Mouse (Mus musculus) bone marrow macrophage, adult 2 months (primary cell): ENCODE results near the gene Dhdh. TPM values are rescaled to one million over a fixed set of nuclear protein-coding genes. Genes with fewer than 3 reads are reported as not detected.
A peak's percentile ranks its signal among the peaks of the same experiment; 100 is the strongest.
"Not testable (repeated sequence)": the region's sequence is repeated elsewhere in the genome, so short reads cannot be mapped to it uniquely, and the experiment has no call there.

Source experiments
- H3K27ac ChIP-seq: 2 replicates; pipeline ENCODE4 v1.5.1; 2012; ENCODE audit warnings: low read depth, low read length; ENCODE audit not compliant: insufficient read depth
- H3K4me1 ChIP-seq: 2 replicates; pipeline ENCODE4 v1.6.1; 2012; ENCODE audit warnings: low read length; ENCODE audit not compliant: control insufficient read depth, insufficient read depth
- H3K4me3 ChIP-seq: 2 replicates; pipeline ENCODE4 v1.5.1; 2012; ENCODE audit warnings: mild to moderate bottlenecking, low read length, moderate library complexity; ENCODE audit not compliant: insufficient read depth
- CTCF ChIP-seq: IDR thresholded peaks from 2 replicates; pipeline ENCODE4 v1.5.1; 2012; ENCODE audit warnings: low read depth, mild to moderate bottlenecking, low read length, moderate library complexity
- POLR2A ChIP-seq: IDR thresholded peaks from 2 replicates; pipeline ENCODE4 v1.6.1; 2012; ENCODE audit warnings: mild to moderate bottlenecking, low read depth, low read length, borderline replicate concordance
- polyA plus RNA-seq: library from polyadenylated mRNA; stranded (reverse); fragments of >200 nt; gene quantifications from 2 replicates; pipeline ENCODE4 v1.2.4, GENCODE M21; 2012; ENCODE audit not compliant: missing spikeins, insufficient read depth, insufficient read length

Dhdh gene
- polyA plus RNA-seq, 1 experiment: 22.0 TPM

DNA sequence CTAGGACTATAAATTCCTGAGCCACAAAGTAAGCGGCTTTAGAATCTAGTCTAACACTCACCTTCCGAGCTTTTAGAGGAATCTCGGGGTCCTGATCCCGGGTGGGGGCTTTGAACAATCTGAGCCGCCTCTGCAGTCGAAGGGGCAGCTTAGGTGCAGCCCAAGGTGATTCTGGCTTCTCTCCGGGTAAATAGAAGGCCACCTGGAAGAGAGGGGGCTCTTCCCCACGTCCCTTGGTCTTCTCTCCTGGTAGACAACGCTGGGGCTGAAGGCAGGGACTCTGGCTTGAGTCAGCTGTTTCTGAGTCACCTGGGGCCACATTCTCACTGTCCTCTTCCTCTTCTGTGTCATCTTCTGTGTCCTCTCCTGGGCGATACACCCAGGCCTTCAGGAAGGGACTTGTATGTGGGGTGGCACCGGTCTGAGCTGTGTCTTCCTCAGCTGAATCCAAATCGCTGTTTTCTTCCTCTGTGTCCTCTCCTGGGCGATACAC, 35.1 kb upstream of the Dhdh start:
- Histone ChIP-seq H3K27ac (peak overlapping the region; percentile 12), H3K4me3 (peak overlapping the region; percentile 52), H3K4me1 (peaks cover 19% of the 10 kb centered on the region)
- TF ChIP-seq CTCF (no peak), POLR2A (no peak)

DNA sequence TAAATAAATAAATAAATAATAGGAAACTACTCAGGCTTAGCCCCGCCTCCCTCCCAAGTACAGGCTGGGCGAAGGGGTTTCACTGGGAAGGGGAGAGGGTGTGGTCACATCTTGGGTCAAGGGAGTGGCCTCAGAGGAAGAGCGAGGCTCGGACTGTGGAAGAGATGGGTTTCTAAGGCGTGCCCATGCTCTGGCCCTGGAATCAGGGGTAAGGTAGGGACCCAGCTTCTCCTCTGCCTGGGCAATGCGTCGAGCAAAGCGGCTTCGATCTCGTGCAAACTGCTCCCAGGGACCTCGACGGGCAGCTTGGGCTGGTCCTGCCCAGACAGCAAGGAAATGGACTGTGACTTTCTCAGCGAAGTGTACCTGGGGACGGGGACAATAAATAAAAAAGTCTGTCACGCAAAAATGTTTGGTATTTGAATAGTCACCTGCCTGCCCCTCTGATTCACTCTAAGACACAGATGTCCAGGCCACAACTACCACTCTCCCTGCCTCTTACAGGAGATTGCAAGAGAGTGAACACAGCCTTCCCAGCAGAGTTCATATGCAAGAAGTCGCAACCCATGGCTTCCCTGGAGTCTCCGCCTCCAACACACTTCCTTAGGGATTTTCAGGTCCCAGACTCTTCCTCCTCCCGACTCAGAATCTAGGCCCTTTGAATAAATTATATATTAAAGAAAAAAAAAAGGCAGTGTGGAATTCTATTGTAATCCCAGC, 34.5 kb upstream of the Dhdh start:
- H3K4me1 ChIP-seq: peaks cover 15% of the 10 kb centered on the region
- peak overlapping the region; percentile 52 for H3K4me3 ChIP-seq
- TF ChIP-seq POLR2A (no peak), CTCF (no peak)
- peak overlapping the region; percentile 12; the same call in 1 of the 2 replicates for H3K27ac ChIP-seq

DNA sequence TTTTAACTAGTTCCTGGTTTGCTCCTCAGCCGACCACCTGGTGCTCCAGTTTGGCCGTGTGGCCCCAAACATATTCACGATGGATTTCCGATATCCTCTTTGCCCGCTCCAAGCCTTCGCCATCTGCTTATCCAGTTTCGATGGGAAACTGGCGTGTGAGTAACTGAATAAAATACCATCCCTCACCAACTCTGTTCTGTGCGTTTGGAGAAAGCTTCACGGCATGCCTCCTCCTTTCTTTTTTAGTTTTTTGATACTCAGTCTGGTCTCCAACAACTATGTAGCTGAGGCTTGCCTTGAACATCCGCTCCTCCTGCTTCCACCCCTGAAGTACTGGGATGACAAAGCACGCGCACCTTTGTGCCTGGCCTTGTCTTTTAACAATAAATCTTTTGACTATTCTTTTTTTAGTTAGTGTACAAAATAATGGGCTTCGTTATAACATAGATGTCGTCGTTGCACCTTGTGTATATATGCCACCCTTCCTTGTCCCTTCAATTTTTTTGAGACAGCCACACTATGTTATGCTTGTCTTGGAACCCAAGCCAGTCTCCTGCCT, 33.7 kb upstream of the Dhdh start:
- Histone ChIP-seq H3K27ac (no peak overlapping the region), H3K4me1 (peaks cover 10% of the 10 kb centered on the region), H3K4me3 (peak overlapping the region; percentile 66)
- TF ChIP-seq POLR2A (no peak), CTCF (no peak)

DNA sequence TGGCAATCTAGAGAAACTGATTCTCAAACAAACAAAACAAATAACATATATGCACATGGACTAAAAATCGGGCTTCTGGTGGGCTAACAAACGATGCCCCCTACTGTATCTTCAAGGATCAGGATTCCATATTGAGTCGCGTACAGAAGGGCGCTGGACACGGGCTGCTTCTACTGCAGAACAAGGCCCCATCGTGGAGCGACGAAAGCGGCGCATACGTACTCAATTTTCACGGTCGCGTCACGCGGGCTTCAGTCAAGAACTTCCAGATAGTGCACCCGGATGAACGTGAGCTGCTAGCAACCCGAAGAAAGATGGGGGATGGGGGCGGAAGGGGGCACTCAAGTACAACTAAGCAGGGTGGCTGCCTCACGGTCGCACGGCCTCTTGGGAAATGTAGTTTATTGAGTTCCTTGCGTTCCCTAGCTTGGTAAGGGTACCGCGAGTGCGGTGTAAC, 33.2 kb upstream of the Dhdh start:
- Histone ChIP-seq H3K4me1 (peaks cover 7% of the 10 kb centered on the region), H3K4me3 (peak overlapping the region; percentile 66), H3K27ac (peak overlapping the region; percentile 70)
- TF ChIP-seq CTCF: peak; percentile 33; the same call in 1 of the 2 replicates
- TF ChIP-seq POLR2A: no peak

DNA sequence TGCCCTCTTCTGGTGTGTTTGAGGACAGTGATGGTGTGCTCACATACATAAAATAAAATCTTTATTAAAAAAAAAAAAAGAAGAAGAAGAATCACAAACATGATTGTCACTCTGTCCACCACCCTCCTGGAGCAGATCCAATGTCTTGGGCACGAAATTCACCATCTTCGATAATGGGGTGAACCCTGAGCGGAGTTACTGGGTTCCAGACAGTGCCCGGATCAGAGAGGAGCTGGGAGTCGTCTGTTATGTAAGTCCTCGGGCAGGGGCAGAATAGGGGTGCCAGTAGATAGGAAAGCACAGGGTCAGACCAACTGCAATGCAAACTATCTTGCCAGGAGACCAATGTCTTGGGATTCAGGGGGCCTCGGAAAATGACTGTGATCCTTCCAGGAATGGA, 32.0 kb upstream of the Dhdh start:
- TF ChIP-seq POLR2A: no peak
- no peak for TF ChIP-seq CTCF
- Histone ChIP-seq H3K4me3 (no peak overlapping the region), H3K27ac (no peak overlapping the region), H3K4me1 (peaks cover 6% of the 10 kb centered on the region; the same call in 1 of the 2 replicates)

DNA sequence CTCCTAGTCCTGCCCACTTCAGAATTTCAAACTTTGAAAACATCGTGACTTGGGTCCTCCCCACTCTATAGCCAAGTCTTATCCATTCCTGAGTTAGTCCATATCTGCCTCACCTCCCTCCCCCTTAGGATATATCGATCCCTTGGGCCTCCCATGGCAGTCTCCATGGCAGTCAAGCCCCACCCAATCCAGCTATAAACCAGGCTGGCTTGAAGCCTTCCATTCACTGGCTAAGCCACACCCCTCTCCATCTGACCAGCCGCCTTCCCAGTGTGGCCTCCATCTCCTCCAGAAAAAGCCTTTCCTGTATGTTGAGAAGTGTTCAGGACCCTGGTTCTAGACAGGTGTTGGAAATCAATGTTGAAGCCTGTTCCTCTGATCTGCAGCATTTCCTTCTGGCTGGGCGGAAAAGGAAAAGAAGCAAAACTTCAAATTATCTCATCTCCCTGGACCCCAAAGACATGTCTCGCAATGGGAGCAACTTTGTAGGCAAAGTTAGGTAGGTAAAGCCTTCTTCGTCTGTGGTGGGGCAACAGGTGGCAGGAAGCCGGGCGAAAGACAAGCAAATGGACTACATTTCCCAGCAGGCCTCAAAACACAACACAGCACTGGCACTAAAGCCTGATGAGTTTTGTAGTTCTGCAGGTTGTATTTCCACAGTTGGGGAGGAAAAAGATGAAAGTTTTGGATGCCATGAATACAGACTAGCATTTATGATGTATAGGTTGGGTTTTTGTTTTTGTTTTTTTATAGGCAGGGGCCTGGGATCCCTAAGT, 30.9 kb upstream of the Dhdh start:
- Histone ChIP-seq H3K27ac (no peak overlapping the region), H3K4me3 (no peak overlapping the region), H3K4me1 (peaks cover 6% of the 10 kb centered on the region; the same call in 1 of the 2 replicates)
- TF ChIP-seq CTCF (no peak), POLR2A (no peak)

DNA sequence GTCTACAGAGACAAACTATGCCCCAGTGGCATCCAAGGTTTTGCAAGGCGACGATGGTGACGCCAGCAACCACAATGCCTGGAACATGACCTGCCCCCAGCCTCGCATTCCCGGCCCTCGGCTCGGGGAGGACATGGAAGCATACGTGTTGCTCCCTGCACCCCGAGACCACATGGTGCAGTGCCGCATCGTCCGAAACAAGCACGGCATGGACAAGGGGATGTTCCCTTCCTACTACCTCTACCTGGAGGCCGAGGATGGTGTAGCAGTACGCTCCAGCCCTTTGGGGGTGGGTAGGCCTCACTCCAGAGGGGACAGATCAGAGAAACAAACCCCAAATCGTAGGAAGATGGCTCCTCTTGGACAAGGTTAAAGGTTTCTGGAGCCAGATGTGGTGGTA, 30.0 kb upstream of the Dhdh start:
- peaks cover 6% of the 10 kb centered on the region; the same call in 1 of the 2 replicates for H3K4me1 ChIP-seq
- H3K27ac ChIP-seq: no peak overlapping the region
- no peak overlapping the region for H3K4me3 ChIP-seq
- no peak for TF ChIP-seq POLR2A
- no peak for TF ChIP-seq CTCF

DNA sequence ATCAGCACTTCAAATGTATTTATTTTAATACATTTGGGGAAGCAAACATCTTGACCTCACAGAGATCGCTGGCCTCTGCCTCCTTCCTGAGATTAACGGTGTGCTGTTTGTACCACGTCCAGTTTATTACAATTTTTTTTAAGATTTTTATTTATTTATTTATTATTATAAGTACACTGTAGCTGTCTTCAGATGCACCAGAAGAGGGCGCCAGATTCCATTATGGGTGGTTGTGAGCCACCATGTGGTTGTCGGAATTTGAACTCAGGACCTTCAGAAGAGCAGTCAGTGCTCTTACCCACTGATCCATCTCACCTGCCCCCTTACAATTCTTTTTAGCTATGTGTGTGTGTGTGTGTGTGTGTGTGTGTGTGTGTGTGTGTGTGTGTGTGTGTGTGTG, 28.2 kb upstream of the Dhdh start:
- not testable (repeated sequence) for H3K4me1 ChIP-seq, H3K27ac ChIP-seq, H3K4me3 ChIP-seq

DNA sequence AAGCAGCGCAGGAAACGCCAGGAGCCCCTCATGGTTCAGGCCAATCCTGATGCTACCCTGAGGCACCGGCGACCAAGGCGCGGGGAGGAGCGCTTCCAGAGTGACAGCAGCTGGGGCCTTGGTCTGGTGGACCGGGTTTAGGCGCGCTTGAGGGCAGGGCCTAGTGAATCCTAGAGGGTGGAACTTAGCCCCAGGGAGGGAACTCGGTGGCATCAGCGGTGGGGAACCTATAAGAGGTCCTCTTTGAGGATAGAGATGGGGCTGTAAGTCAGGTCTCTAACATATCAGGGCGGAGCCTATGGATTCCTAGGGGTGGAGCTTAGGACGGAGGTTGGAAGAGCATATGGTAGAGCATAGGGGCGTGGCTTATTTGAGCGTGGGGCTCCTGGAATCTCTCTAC, 26.8 kb upstream of the Dhdh start:
- Histone ChIP-seq H3K4me3 (no peak overlapping the region), H3K27ac (no peak overlapping the region), H3K4me1 (no peaks in the 10 kb centered on the region)
- no peak for TF ChIP-seq CTCF
- TF ChIP-seq POLR2A: no peak

DNA sequence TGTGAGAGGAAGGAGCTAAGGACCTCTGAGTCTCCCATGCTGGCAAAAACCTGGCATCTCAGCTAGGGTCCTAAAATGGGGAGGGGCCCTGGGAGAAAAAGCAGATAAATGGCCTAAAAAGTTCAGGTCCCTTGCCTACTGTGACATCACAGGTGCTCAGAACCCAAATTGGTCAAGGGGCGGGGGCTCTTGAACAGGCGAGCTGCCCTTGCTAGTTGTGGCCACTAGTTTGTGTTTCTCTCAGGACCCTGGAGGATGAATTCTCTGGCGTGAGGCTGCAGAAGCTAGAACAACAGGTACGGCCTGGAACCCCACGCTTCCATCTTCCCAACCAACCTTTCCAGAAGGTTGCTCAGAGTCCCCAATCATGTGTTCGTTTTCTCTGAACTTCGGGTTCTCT, 25.8 kb upstream of the Dhdh start:
- H3K4me3 ChIP-seq: no peak overlapping the region
- no peak for TF ChIP-seq CTCF
- no peak for TF ChIP-seq POLR2A
- peaks cover 2% of the 10 kb centered on the region for H3K4me1 ChIP-seq
- H3K27ac ChIP-seq: no peak overlapping the region
